ENCODE assay signal across 19 mouse cellular contexts in the genomic region with DNA sequence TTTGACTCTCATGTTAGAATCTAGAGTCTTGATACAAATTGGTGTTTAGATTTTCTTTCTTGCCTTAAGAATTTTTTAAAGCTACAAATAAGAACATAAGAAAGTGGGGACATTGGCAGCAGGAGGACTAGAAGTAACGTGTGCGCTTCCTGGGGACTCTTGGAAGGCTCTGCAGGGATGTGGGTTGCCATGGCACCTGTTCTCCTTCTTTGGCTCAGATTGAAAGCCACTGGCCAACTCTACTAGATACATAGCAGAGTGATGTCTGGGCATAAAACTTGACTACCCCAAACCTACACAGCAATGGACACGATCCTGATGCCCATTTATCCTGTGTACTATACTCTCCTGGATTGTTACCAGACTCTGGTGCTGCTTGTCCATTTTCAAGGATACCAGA.
A peak's percentile ranks its signal among the peaks of the same experiment; 100 is the strongest.
DNase-seq lines count a peak whose midpoint lies in the region; TF ChIP-seq lines count a peak whose summit lies in the region.
"Had no signal": no experiment of that assay in that cellular context is flagged by ENCODE, and none has a peak within 500 bp of the region (broad histone marks: within the 10 kb centered on the region; RNA-seq: fewer than 3 reads in every experiment).

No protein-coding gene starts in this region.

- no peak overlapping the region for H3K27ac ChIP-seq in layer of hippocampus, adult 2 months
- H3K27ac ChIP-seq: heart, adult 2 months; heart, embryonic 10.5 days; heart, embryonic 13.5 days; hindbrain, embryonic 14.5 days; hindbrain, postnatal 0 days had no signal

- no peak for TF ChIP-seq CTCF in layer of hippocampus, adult 2 months (conservative IDR thresholded peaks at IDR 0.05)

- peak; percentile 13 for DNase-seq in cerebellum, adult 9-11 months
- no peak for DNase-seq in cerebellum, adult 9-10 months
- DNase-seq in layer of hippocampus, adult 9-11 months: peak; percentile 12
- no peak for DNase-seq in layer of hippocampus, adult 2 months (ENCODE audit: low spot score in 2 of 2)
- DNase-seq in cerebellum, postnatal 36 days: peak; percentile 6 to 17
- DNase-seq in layer of hippocampus, postnatal 14 days (ENCODE audit: low spot score in 2 of 2): no peak
- DNase-seq: adrenal gland, adult 2 months; adrenal gland, postnatal 14 days; forebrain, postnatal 0 days; gastrocnemius, postnatal 10 days; gastrocnemius, postnatal 36 days; heart, adult 2 months; heart, postnatal 14 days; heart, postnatal 4 days; kidney, adult 18-20 months had no signal

- H3K4me3 ChIP-seq in layer of hippocampus, adult 2 months: no peak overlapping the region
- H3K4me3 ChIP-seq: heart, adult 2 months; heart, embryonic 10.5 days; heart, embryonic 13.5 days had no signal

Comparison
In these comparisons a context has a peak if more than half of its experiments do, and no peak if none do; other contexts are left out.
1. DNase-seq: peak in cerebellum, adult 9-11 months (single experiment), layer of hippocampus, adult 9-11 months (single experiment) and cerebellum, postnatal 36 days (2 of 2); none in cerebellum, adult 9-10 months (single experiment), layer of hippocampus, adult 2 months (0 of 2) and layer of hippocampus, postnatal 14 days (0 of 2).